Mouse (Mus musculus): ENCODE data around the gene Gnb4. TPM values are rescaled to one million over a fixed set of nuclear protein-coding genes. Genes with fewer than 3 reads are reported as not detected.
A peak's percentile ranks its signal among the peaks of the same experiment; 100 is the strongest.

Gene Gnb4
- polyA plus RNA-seq, 1 experiment, result 34.4 TPM

- Histone ChIP-seq H3K4me3 (replicated peaks; ENCODE audit: insufficient read depth, low read depth, low read length) (no peak overlapping the region), H3K4me1 (ENCODE audit: control insufficient read depth, insufficient read depth, low read length) (no peaks in the 10 kb centered on the region), H3K27me3 (ENCODE audit: control insufficient read depth, insufficient read depth, low read length) (peaks cover 2% of the 10 kb centered on the region; the same call in 1 of the 2 replicates), H3K27ac (ENCODE audit: insufficient read depth, low read length) (no peak overlapping the region)
- no peak for DNase-seq
- TF ChIP-seq CTCF (IDR thresholded peaks at IDR 0.05; ENCODE audit: borderline replicate concordance, insufficient read depth, low read depth, low read length) (no peak), POLR2A (IDR thresholded peaks at IDR 0.05; ENCODE audit: borderline replicate concordance, insufficient read depth, low read length) (no peak)
- WGBS, result 80% methylated on average over 2 of the region's 2 CpGs
Measured at GRCm38 (mm10) chr3:32614786-32615185, 1.6 kb downstream of the Gnb4 start.

- Histone ChIP-seq H3K4me3 (replicated peaks; ENCODE audit: insufficient read depth, low read depth, low read length) (no peak overlapping the region), H3K27ac (ENCODE audit: insufficient read depth, low read length) (no peak overlapping the region), H3K4me1 (ENCODE audit: control insufficient read depth, insufficient read depth, low read length) (no peaks in the 10 kb centered on the region), H3K27me3 (ENCODE audit: control insufficient read depth, insufficient read depth, low read length) (peaks cover 2% of the 10 kb centered on the region; the same call in 1 of the 2 replicates)
- 27% methylated on average over 11 of the region's 11 CpGs for WGBS
- TF ChIP-seq CTCF (IDR thresholded peaks at IDR 0.05; ENCODE audit: borderline replicate concordance, insufficient read depth, low read depth, low read length) (no peak), POLR2A (IDR thresholded peaks at IDR 0.05; ENCODE audit: borderline replicate concordance, insufficient read depth, low read length) (no peak)
- DNase-seq, result no peak
Measured at GRCm38 (mm10) chr3:32611606-32612170, 4.7 kb downstream of the Gnb4 start.

GRCm38 (mm10) chr3:32610560-32610959 is 5.8 kb downstream of the Gnb4 start:
- WGBS, result 14% methylated on average over 7 of the region's 7 CpGs
- TF ChIP-seq CTCF (IDR thresholded peaks at IDR 0.05; ENCODE audit: borderline replicate concordance, insufficient read depth, low read depth, low read length) (peak; percentile 37; the same call in 1 of the 2 replicates), POLR2A (IDR thresholded peaks at IDR 0.05; ENCODE audit: borderline replicate concordance, insufficient read depth, low read length) (no peak)
- peak; percentile 14 to 33 for DNase-seq
- Histone ChIP-seq H3K27ac (ENCODE audit: insufficient read depth, low read length) (no peak overlapping the region), H3K4me1 (ENCODE audit: control insufficient read depth, insufficient read depth, low read length) (no peaks in the 10 kb centered on the region), H3K27me3 (ENCODE audit: control insufficient read depth, insufficient read depth, low read length) (no peaks in the 10 kb centered on the region), H3K4me3 (replicated peaks; ENCODE audit: insufficient read depth, low read depth, low read length) (no peak overlapping the region)

GRCm38 (mm10) chr3:32609233-32609632 is 7.2 kb downstream of the Gnb4 start:
- no peak for DNase-seq
- Histone ChIP-seq H3K4me3 (replicated peaks; ENCODE audit: insufficient read depth, low read depth, low read length) (no peak overlapping the region), H3K27ac (ENCODE audit: insufficient read depth, low read length) (no peak overlapping the region), H3K27me3 (ENCODE audit: control insufficient read depth, insufficient read depth, low read length) (no peaks in the 10 kb centered on the region), H3K4me1 (ENCODE audit: control insufficient read depth, insufficient read depth, low read length) (no peaks in the 10 kb centered on the region)
- TF ChIP-seq POLR2A (IDR thresholded peaks at IDR 0.05; ENCODE audit: borderline replicate concordance, insufficient read depth, low read length) (no peak), CTCF (IDR thresholded peaks at IDR 0.05; ENCODE audit: borderline replicate concordance, insufficient read depth, low read depth, low read length) (no peak)
- 97% methylated on average over 4 of the region's 4 CpGs for WGBS

- no peaks in the 10 kb centered on the region for H3K27me3 ChIP-seq (ENCODE audit: control insufficient read depth, insufficient read depth, low read length)
- H3K4me3 ChIP-seq (replicated peaks; ENCODE audit: insufficient read depth, low read depth, low read length), result no peak overlapping the region
- 91% methylated on average over 10 of the region's 10 CpGs for WGBS
- DNase-seq, result no peak
- H3K27ac ChIP-seq (ENCODE audit: insufficient read depth, low read length), result no peak overlapping the region
- no peaks in the 10 kb centered on the region for H3K4me1 ChIP-seq (ENCODE audit: control insufficient read depth, insufficient read depth, low read length)
- no peak for TF ChIP-seq CTCF (IDR thresholded peaks at IDR 0.05; ENCODE audit: borderline replicate concordance, insufficient read depth, low read depth, low read length)
- TF ChIP-seq POLR2A (IDR thresholded peaks at IDR 0.05; ENCODE audit: borderline replicate concordance, insufficient read depth, low read length), result no peak
Measured at GRCm38 (mm10) chr3:32601055-32601454, 15.3 kb downstream of the Gnb4 start.

- TF ChIP-seq POLR2A (IDR thresholded peaks at IDR 0.05; ENCODE audit: borderline replicate concordance, insufficient read depth, low read length) (no peak), CTCF (IDR thresholded peaks at IDR 0.05; ENCODE audit: borderline replicate concordance, insufficient read depth, low read depth, low read length) (no peak)
Measured at GRCm38 (mm10) chr3:32599328-32599727, 17.1 kb downstream of the Gnb4 start.

GRCm38 (mm10) chr3:32595080-32595479 is 21.3 kb downstream of the Gnb4 start:
- Histone ChIP-seq H3K4me3 (replicated peaks; ENCODE audit: insufficient read depth, low read depth, low read length) (no peak overlapping the region), H3K27me3 (ENCODE audit: control insufficient read depth, insufficient read depth, low read length) (no peaks in the 10 kb centered on the region), H3K27ac (ENCODE audit: insufficient read depth, low read length) (no peak overlapping the region), H3K4me1 (ENCODE audit: control insufficient read depth, insufficient read depth, low read length) (no peaks in the 10 kb centered on the region)
- TF ChIP-seq CTCF (IDR thresholded peaks at IDR 0.05; ENCODE audit: borderline replicate concordance, insufficient read depth, low read depth, low read length) (no peak), POLR2A (IDR thresholded peaks at IDR 0.05; ENCODE audit: borderline replicate concordance, insufficient read depth, low read length) (no peak)
- 89% methylated on average over 4 of the region's 4 CpGs for WGBS
- no peak for DNase-seq

More at GRCm38 (mm10) chr3:32599328-32599727, 17.1 kb downstream of the Gnb4 start:
- no peaks in the 10 kb centered on the region for H3K27me3 ChIP-seq (ENCODE audit: control insufficient read depth, insufficient read depth, low read length)
- H3K4me1 ChIP-seq (ENCODE audit: control insufficient read depth, insufficient read depth, low read length), result no peaks in the 10 kb centered on the region
- 62% methylated on average over 3 of the region's 3 CpGs for WGBS
- no peak for DNase-seq
- no peak overlapping the region for H3K4me3 ChIP-seq (replicated peaks; ENCODE audit: insufficient read depth, low read depth, low read length)
- no peak overlapping the region for H3K27ac ChIP-seq (ENCODE audit: insufficient read depth, low read length)

- WGBS, result 89% methylated on average over 3 of the region's 3 CpGs
- no peak for DNase-seq
- Histone ChIP-seq H3K27me3 (ENCODE audit: control insufficient read depth, insufficient read depth, low read length) (no peaks in the 10 kb centered on the region), H3K27ac (ENCODE audit: insufficient read depth, low read length) (no peak overlapping the region), H3K4me1 (ENCODE audit: control insufficient read depth, insufficient read depth, low read length) (no peaks in the 10 kb centered on the region), H3K4me3 (replicated peaks; ENCODE audit: insufficient read depth, low read depth, low read length) (no peak overlapping the region)
- TF ChIP-seq POLR2A (IDR thresholded peaks at IDR 0.05; ENCODE audit: borderline replicate concordance, insufficient read depth, low read length) (no peak), CTCF (IDR thresholded peaks at IDR 0.05; ENCODE audit: borderline replicate concordance, insufficient read depth, low read depth, low read length) (no peak)
Measured at GRCm38 (mm10) chr3:32586274-32586673, 30.1 kb downstream of the Gnb4 start.

Data from cerebellum, adult 2 months (tissue).